Mouse (Mus musculus) intestine, postnatal 0 days (tissue): Measurements from ENCODE around the gene Tekt4. TPM values are rescaled to one million over a fixed set of nuclear protein-coding genes. Genes with fewer than 3 reads are reported as not detected.

Experiments used
- ATAC-seq: fragments of 200-750 bp; cut with Nextera tagmentation; 2 replicates; pipeline ENCODE4 v1.8.0; 2017; ENCODE audit warnings: mild to moderate bottlenecking, moderate TSS enrichment, moderate library complexity
- H3K27ac ChIP-seq: fragments of 300-500 bp; sonication (generic); 2 replicates; pipeline ENCODE4 v1.5.1; 2014; ENCODE audit warnings: mild to moderate bottlenecking, low read depth, low read length, moderate library complexity
- H3K27me3 ChIP-seq: fragments of 300-500 bp; sonication (generic); replicated peaks from 2 replicates; pipeline ENCODE4 v1.6.1; 2014; ENCODE audit warnings: low read length, mixed read lengths; ENCODE audit not compliant: control insufficient read depth, insufficient read depth
- H3K36me3 ChIP-seq: fragments of 300-500 bp; sonication (generic); 2 replicates; pipeline ENCODE4 v1.6.1; 2014; ENCODE audit warnings: mild to moderate bottlenecking, moderate library complexity; ENCODE audit not compliant: control insufficient read depth, insufficient read depth
- H3K4me1 ChIP-seq: fragments of 300-500 bp; sonication (generic); replicated peaks from 2 replicates; pipeline ENCODE4 v1.6.1; 2014; ENCODE audit warnings: antibody characterized with exemption, low read length, mixed read lengths; ENCODE audit not compliant: control insufficient read depth, insufficient read depth
- H3K4me2 ChIP-seq: fragments of 300-500 bp; sonication (generic); replicated peaks from 2 replicates; pipeline ENCODE4 v1.6.1; 2014; ENCODE audit warnings: low read depth, mild to moderate bottlenecking, moderate library complexity
- H3K4me3 ChIP-seq: fragments of 300-500 bp; sonication (generic); 2 replicates; pipeline ENCODE4 v1.5.1; 2014; ENCODE audit warnings: low read depth, low read length
- H3K9ac ChIP-seq: fragments of 300-500 bp; sonication (generic); 2 replicates; pipeline ENCODE4 v1.6.1; 2014; ENCODE audit warnings: mild to moderate bottlenecking, low read depth, low read length
- H3K9me3 ChIP-seq: fragments of 300-500 bp; sonication (generic); 2 replicates; pipeline ENCODE4 v1.6.1; 2016; ENCODE audit warnings: mixed run types; ENCODE audit not compliant: control insufficient read depth
- CTCF ChIP-seq: sonication (generic); IDR thresholded peaks from 2 replicates; pipeline ENCODE4 v1.5.1; 2016; ENCODE audit warnings: low read depth, mild to moderate bottlenecking, control low read depth, antibody characterized with exemption, moderate library complexity
- WGBS: fragments of 180-500 bp; shearing (Covaris S2); extraction: QIAGEN DNeasy Blood & Tissue Kit; methylation state at CpG from one replicate; pipeline ENCODE4 v1.1.7; 2014; 5-methylcytosine and 5-hydroxymethylcytosine counted together
- polyA plus RNA-seq: library from polyadenylated mRNA; unstranded; fragments of >200 nt; fragmentation: Nextera tagmentation; extraction: Ambion mirVana; gene quantifications from 2 replicates; pipeline ENCODE4 v1.2.1, GENCODE M21; 2015

Gene Tekt4
- polyA plus RNA-seq, 1 experiment from 2014 or later, result not detected

DNA sequence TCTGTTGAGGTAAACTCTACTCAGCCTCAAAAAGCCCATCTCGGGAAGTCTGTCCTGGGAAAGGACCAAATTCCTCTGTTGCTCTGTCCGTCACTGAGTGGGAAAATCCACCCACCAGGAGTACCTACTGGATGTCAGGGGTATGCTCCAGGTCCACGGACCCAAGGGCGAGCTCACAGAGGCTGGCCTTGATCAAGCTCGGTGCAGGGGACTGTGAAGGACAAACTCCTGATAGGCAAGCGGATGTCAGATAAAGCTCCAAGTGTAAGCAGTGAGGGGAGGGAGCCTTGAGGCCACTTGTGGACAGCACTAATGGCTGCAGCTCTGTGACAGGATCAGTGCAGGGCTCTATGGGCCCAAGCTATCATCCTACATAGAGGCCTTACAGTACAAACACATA lies 44.2 kb upstream of the Tekt4 start:
- peaks cover 1% of the 10 kb centered on the region; the same call in 1 of the 2 replicates for H3K4me1 ChIP-seq
- H3K4me2 ChIP-seq, result no peak overlapping the region
- H3K36me3 ChIP-seq, result no peaks in the 10 kb centered on the region
- H3K4me3 ChIP-seq, result no peak overlapping the region
- 58% methylated on average over 6 of the region's 6 CpGs for WGBS
- no peak overlapping the region for H3K27ac ChIP-seq
- H3K9me3 ChIP-seq, result no peaks in the 10 kb centered on the region
- no peak for TF ChIP-seq CTCF
- no peak for ATAC-seq
- no peak overlapping the region for H3K9ac ChIP-seq
- no peaks in the 10 kb centered on the region for H3K27me3 ChIP-seq

DNA sequence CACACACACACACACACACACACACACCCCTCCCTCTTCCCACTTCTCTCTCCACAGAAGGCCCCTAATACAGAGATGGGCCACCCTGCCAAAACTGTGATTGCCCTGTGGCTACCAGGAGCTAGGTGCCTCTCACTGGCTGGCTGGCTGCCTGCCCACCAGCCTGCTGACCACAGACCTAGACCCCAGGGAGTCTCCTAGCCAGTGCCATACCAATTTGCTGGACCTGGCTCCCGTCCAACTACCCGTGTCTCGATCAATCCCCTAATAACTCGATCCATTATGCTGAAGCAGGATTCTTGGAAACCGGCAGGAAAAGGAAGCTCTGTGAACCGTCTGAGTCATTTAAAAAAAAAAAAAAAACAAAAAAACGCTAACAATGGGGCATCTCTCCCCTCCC lies 43.6 kb upstream of the Tekt4 start:
- Histone ChIP-seq H3K4me1 (peaks cover 4% of the 10 kb centered on the region; the same call in 1 of the 2 replicates), H3K9me3 (no peaks in the 10 kb centered on the region), H3K27me3 (no peaks in the 10 kb centered on the region), H3K36me3 (no peaks in the 10 kb centered on the region), H3K4me2 (no peak overlapping the region), H3K9ac (no peak overlapping the region), H3K4me3 (no peak overlapping the region), H3K27ac (no peak overlapping the region)
- ATAC-seq, result no peak
- TF ChIP-seq CTCF, result no peak
- WGBS, result 44% methylated on average over 7 of the region's 7 CpGs

DNA sequence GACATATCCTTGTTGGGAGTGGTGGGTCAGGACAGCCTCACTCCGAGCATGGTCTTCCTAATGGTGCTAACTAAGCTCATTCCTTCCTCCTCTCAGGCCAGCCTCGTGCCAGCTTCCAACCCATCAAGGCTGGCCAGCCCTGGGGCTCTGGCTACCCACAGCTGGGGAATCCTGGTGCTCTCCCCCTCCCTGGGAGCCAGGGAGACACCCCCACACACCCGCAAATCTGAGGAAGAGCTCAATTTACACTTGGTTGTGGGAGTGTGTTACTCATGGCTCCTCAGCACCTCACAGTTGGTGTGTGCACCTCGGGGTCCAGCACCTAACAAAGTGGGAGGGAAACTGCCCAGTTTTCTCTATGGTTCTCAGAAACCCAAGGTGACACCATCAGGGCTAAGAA lies 43.2 kb upstream of the Tekt4 start:
- H3K4me2 ChIP-seq, result no peak overlapping the region
- H3K36me3 ChIP-seq, result no peaks in the 10 kb centered on the region
- H3K27me3 ChIP-seq, result no peaks in the 10 kb centered on the region
- TF ChIP-seq CTCF, result no peak
- no peak overlapping the region for H3K4me3 ChIP-seq
- ATAC-seq, result no peak
- peaks cover 4% of the 10 kb centered on the region; the same call in 1 of the 2 replicates for H3K4me1 ChIP-seq
- 56% methylated on average over 4 of the region's 4 CpGs for WGBS
- no peak overlapping the region for H3K27ac ChIP-seq
- H3K9me3 ChIP-seq, result no peaks in the 10 kb centered on the region
- H3K9ac ChIP-seq, result no peak overlapping the region

DNA sequence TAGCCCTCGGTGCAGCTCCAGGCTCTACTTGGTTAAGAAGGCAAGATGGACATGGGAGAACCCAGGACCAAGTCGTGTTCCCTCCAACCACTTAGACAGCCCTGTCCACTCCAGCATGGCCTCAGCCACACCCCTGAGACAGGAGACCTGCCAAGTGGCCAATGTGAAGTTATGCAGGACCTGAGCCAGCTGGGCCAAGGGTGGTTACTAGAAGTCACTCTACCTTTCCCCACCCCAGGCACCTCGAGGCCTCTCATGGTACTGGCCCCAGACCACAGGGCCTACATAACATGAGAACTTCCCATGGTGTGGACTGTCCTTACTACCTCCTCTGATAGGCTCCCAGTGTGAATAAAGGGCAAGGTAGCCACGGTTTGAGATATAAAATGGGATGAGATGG lies 40.2 kb upstream of the Tekt4 start:
- TF ChIP-seq CTCF, result no peak
- Histone ChIP-seq H3K9ac (no peak overlapping the region), H3K27me3 (no peaks in the 10 kb centered on the region), H3K4me1 (peaks cover 4% of the 10 kb centered on the region; the same call in 1 of the 2 replicates), H3K4me2 (no peak overlapping the region), H3K27ac (no peak overlapping the region), H3K36me3 (no peaks in the 10 kb centered on the region), H3K9me3 (no peaks in the 10 kb centered on the region), H3K4me3 (no peak overlapping the region)
- no peak for ATAC-seq
- 58% methylated on average over 4 of the region's 4 CpGs for WGBS

DNA sequence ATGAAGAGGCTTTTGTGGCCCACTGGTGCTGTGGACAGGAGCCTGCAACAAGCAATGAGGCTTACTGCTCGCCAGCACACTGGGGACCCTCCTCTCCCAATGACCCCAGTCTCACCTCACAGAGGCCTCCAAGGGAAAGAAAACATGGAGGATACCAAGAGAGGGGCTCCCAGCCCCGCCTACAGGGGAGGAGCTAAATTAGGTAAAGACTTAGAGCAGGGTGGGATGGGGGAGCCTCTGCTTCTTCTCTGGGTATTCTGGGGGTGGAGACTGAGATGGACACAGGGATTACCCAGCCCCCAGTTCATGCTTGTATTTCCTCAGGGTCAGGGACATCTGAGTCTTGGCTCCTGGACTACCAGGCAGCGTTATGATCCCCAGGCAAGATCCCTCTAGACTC lies 39.5 kb upstream of the Tekt4 start:
- TF ChIP-seq CTCF, result no peak
- Histone ChIP-seq H3K4me2 (no peak overlapping the region), H3K27ac (no peak overlapping the region), H3K9me3 (no peaks in the 10 kb centered on the region), H3K27me3 (no peaks in the 10 kb centered on the region), H3K36me3 (no peaks in the 10 kb centered on the region), H3K4me1 (peaks cover 4% of the 10 kb centered on the region; the same call in 1 of the 2 replicates), H3K9ac (no peak overlapping the region), H3K4me3 (no peak overlapping the region)
- 32% methylated on average over 3 of the region's 3 CpGs for WGBS
- no peak for ATAC-seq

DNA sequence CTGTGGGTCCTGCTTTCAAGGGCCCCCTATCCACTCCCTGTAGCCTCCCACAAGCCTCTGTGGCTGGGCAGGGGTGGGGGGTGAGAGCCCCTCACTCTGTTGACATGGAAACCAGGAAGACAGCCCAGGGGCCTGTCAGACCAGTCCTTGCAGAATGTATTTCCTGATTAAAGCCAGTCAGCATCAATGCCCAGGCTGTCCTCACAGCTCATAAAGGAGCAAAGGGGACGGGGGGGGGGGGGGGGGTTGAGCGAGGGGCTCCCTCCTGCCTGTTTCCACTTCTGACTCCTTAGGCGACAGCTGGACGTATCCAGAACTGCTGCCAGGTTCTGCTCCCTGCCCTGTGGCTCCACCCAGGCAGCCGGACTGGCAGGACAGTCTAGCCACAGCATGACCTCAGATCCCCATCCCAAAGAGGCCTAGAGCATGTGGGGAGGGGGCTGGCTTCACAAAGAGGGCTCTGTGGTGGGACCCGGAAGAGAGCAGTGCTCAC lies 38.9 kb upstream of the Tekt4 start:
- no peak overlapping the region for H3K4me2 ChIP-seq
- H3K9me3 ChIP-seq, result no peaks in the 10 kb centered on the region
- no peak overlapping the region for H3K4me3 ChIP-seq
- WGBS, result 22% methylated on average over 5 of the region's 6 CpGs
- no peak overlapping the region for H3K27ac ChIP-seq
- H3K36me3 ChIP-seq, result no peaks in the 10 kb centered on the region
- peaks cover 4% of the 10 kb centered on the region; the same call in 1 of the 2 replicates for H3K4me1 ChIP-seq
- no peak overlapping the region for H3K9ac ChIP-seq
- H3K27me3 ChIP-seq, result no peaks in the 10 kb centered on the region
- no peak for ATAC-seq
- no peak for TF ChIP-seq CTCF

DNA sequence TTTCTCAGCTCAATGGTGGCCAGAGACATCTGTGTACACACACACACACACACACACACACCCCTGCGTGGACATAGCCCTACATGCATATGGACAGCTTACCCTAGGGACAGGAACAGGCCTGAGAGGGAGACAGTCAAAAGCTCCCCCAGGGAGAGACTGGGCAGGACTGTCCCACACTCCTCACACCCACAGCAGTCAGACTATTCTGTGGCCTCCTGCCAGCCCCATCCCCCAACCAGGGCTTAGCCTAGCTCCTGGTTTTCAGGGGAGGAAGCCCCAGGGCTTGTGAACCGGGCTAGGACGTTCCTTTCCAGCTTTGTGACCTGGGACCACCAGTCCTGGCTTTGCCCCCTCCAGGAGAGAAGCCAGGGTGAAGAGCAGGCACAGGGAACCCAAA lies 38.2 kb upstream of the Tekt4 start:
- peaks cover 4% of the 10 kb centered on the region; the same call in 1 of the 2 replicates for H3K4me1 ChIP-seq
- H3K27ac ChIP-seq, result no peak overlapping the region
- 32% methylated on average over 3 of the region's 3 CpGs for WGBS
- H3K4me2 ChIP-seq, result no peak overlapping the region
- H3K4me3 ChIP-seq, result no peak overlapping the region
- H3K36me3 ChIP-seq, result no peaks in the 10 kb centered on the region
- no peaks in the 10 kb centered on the region for H3K9me3 ChIP-seq
- H3K9ac ChIP-seq, result no peak overlapping the region
- ATAC-seq, result no peak
- no peaks in the 10 kb centered on the region for H3K27me3 ChIP-seq
- no peak for TF ChIP-seq CTCF
